Mouse (Mus musculus): ENCODE measurements around the gene Daam2. TPM values are rescaled to one million over a fixed set of nuclear protein-coding genes. Genes with fewer than 3 reads are reported as not detected.

Daam2 gene
- polyA plus RNA-seq, 1 experiment from 2014 or later = 4.7 TPM

DNA sequence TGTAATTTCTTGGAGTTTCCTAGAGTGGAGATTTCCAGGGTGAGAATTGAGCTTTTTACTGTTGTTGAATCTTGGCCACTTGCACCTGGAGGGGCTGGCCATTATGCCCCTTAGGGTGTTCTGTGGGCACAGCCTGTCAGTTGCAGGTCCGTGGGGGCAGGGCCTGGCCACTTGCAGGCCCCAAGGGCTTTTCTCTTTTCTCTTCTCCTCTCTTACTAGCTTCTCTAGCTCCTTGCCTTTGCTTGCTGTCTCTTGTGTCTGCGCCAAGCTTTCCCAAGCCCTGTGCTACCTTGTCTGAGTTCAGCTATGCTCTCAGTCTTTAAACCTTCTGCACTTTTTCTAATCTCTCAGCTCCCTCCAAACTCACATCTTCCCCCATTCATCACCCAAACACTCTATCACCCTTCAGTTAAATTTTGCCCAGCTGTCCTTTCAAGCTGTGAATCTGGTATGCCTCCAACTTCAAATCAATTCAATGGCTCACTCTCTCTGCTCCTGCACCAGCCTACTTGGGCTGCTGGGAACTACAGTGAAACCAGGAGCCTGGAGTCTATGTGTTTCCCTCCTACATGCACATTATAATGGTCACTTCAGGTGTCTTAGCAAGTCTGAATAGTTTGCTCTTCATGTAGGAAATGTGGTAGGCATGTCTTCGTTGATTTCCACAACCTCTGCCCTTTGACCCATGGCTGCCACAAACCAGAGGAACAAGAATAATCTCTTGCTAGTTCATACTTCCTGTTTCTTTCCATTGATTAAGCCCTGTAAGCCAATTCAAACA is 141.7 kb downstream of the Daam2 start:
- no peak overlapping the region for H3K4me3 ChIP-seq (replicated peaks; ENCODE audit: low read depth, low read length)
- ATAC-seq (replicated peaks; ENCODE audit: low FRiP score, low read depth) (no peak), DNase-seq (ENCODE audit: low spot score) (no peak)
- no peak for TF ChIP-seq CTCF (IDR thresholded peaks at IDR 0.05; ENCODE audit: low read depth)
- no peaks in the 10 kb centered on the region for H3K4me1 ChIP-seq (replicated peaks; ENCODE audit: insufficient read depth, low read length)
- no peak overlapping the region for H3K9ac ChIP-seq (ENCODE audit: low read depth, low read length)
- no peaks in the 10 kb centered on the region for H3K9me3 ChIP-seq (replicated peaks; ENCODE audit: low read length)
- no peaks in the 10 kb centered on the region for H3K36me3 ChIP-seq (ENCODE audit: insufficient read depth, low read length)
- H3K27me3 ChIP-seq (ENCODE audit: insufficient read depth, low read length) = no peaks in the 10 kb centered on the region
- no peak overlapping the region for H3K4me2 ChIP-seq (ENCODE audit: low read length)
- WGBS = 63% methylated on average over 3 of the region's 3 CpGs
- H3K27ac ChIP-seq = no peak overlapping the region

DNA sequence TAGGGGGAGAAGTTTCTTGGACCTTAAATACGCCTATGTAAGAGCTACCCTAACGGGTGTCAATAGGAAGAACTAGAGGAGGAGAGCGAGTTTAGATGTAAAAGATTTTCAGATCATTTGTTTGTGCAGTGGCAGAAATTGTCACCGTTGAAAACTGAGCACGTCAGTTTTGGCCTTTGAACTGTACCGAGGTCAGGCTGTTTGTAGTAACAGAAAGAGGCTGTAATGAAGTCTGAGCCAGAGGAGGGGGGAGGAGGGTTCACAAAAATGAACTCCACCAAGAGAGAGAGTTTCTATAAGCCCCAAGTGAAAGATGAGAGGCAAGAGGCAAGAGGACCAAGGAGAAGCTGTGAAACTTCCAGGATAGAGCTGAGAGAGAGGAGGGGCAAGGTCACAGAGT is 144.3 kb downstream of the Daam2 start:
- H3K4me2 ChIP-seq (ENCODE audit: low read length) = no peak overlapping the region
- no peak overlapping the region for H3K4me3 ChIP-seq (replicated peaks; ENCODE audit: low read depth, low read length)
- H3K4me1 ChIP-seq (replicated peaks; ENCODE audit: insufficient read depth, low read length) = no peaks in the 10 kb centered on the region
- TF ChIP-seq CTCF (IDR thresholded peaks at IDR 0.05; ENCODE audit: low read depth) = no peak
- no peak overlapping the region for H3K27ac ChIP-seq
- DNase-seq (ENCODE audit: low spot score) (peak; percentile 14), ATAC-seq (replicated peaks; ENCODE audit: low FRiP score, low read depth) (no peak)
- no peaks in the 10 kb centered on the region for H3K27me3 ChIP-seq (ENCODE audit: insufficient read depth, low read length)
- H3K9ac ChIP-seq (ENCODE audit: low read depth, low read length) = no peak overlapping the region
- H3K9me3 ChIP-seq (replicated peaks; ENCODE audit: low read length) = no peaks in the 10 kb centered on the region
- 46% methylated on average over 6 of the region's 6 CpGs for WGBS
- H3K36me3 ChIP-seq (ENCODE audit: insufficient read depth, low read length) = no peaks in the 10 kb centered on the region

DNA sequence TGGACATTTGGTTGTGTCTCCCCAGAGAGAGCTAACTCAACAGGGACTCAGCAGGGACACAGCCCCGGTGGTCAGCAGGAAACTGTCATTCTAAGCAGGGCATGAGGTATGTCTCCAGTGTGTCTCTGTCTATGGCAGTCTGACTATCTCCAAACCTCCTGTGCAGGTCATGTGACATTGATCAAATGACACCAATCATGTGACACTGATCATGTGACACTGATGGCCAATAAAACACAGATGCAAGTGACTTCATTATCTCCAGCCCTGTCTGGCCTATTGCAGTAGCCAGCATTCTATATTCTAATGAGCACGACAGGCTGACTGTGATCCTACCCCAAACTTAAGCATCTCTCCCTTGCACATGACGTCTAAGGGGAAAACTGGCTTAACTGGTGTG is 147.9 kb downstream of the Daam2 start:
- WGBS = 70% methylated on average over 3 of the region's 3 CpGs
- H3K27me3 ChIP-seq (ENCODE audit: insufficient read depth, low read length) = no peaks in the 10 kb centered on the region
- H3K4me1 ChIP-seq (replicated peaks; ENCODE audit: insufficient read depth, low read length) = no peaks in the 10 kb centered on the region
- no peak for ATAC-seq (replicated peaks; ENCODE audit: low FRiP score, low read depth)
- H3K4me2 ChIP-seq (ENCODE audit: low read length) = no peak overlapping the region
- H3K9me3 ChIP-seq (replicated peaks; ENCODE audit: low read length) = no peaks in the 10 kb centered on the region
- no peak for TF ChIP-seq CTCF (IDR thresholded peaks at IDR 0.05; ENCODE audit: low read depth)
- no peak overlapping the region for H3K27ac ChIP-seq
- no peak for DNase-seq (ENCODE audit: low spot score)
- H3K36me3 ChIP-seq (ENCODE audit: insufficient read depth, low read length) = no peaks in the 10 kb centered on the region
- no peak overlapping the region for H3K4me3 ChIP-seq (replicated peaks; ENCODE audit: low read depth, low read length)
- H3K9ac ChIP-seq (ENCODE audit: low read depth, low read length) = no peak overlapping the region

DNA sequence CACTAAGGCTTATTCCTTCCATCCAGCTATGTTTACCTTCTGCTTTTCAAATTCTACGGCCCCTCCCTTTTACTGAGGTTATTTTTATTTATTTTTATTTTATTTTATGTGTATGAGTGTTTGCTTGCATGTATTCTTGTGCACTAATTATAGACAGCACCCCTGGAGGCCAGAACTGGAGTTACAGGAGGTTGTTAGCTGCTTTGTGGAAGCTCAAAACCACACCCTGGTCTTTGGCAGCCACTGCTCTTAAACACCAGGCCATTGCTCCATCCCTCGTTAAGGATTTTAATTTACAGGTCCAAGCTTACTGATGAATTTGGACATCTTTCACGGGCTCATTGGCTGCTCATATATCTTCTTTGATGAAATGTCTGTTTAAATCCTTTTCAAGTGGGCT is 150.6 kb downstream of the Daam2 start:
- peak; percentile 33 for DNase-seq (ENCODE audit: low spot score)
- Histone ChIP-seq H3K4me2 (ENCODE audit: low read length) (no peak overlapping the region), H3K4me1 (replicated peaks; ENCODE audit: insufficient read depth, low read length) (no peaks in the 10 kb centered on the region), H3K27me3 (ENCODE audit: insufficient read depth, low read length) (no peaks in the 10 kb centered on the region), H3K4me3 (replicated peaks; ENCODE audit: low read depth, low read length) (no peak overlapping the region), H3K27ac (no peak overlapping the region), H3K36me3 (ENCODE audit: insufficient read depth, low read length) (no peaks in the 10 kb centered on the region), H3K9me3 (replicated peaks; ENCODE audit: low read length) (no peaks in the 10 kb centered on the region), H3K9ac (ENCODE audit: low read depth, low read length) (no peak overlapping the region)
- TF ChIP-seq CTCF (IDR thresholded peaks at IDR 0.05; ENCODE audit: low read depth) = peak; percentile 49; the same call in 1 of the 2 replicates
- WGBS = 58% methylated on average over 3 of the region's 3 CpGs
- ATAC-seq (replicated peaks; ENCODE audit: low FRiP score, low read depth) = no peak

DNA sequence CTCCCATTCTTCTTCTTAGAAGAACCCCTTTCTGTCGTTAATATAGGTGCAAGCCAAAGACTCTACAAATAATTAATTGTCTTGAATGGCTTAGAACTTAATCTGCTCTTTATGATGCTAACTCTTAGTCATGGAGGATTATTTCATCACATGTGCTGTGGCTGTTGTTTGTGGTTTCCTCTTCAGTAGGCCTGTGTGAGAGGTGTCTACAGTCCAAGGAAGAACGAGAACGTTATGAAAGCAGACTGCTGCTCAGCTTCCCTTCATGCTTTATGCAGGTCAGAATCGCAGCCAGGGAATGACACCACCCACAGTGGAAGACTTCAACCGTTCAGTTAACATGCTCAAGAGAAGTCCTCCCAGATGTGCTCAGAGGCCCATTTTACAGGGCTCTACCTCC is 151.2 kb downstream of the Daam2 start:
- no peak for TF ChIP-seq CTCF (IDR thresholded peaks at IDR 0.05; ENCODE audit: low read depth)
- Histone ChIP-seq H3K4me3 (replicated peaks; ENCODE audit: low read depth, low read length) (no peak overlapping the region), H3K4me1 (replicated peaks; ENCODE audit: insufficient read depth, low read length) (no peaks in the 10 kb centered on the region), H3K9ac (ENCODE audit: low read depth, low read length) (no peak overlapping the region), H3K36me3 (ENCODE audit: insufficient read depth, low read length) (no peaks in the 10 kb centered on the region), H3K9me3 (replicated peaks; ENCODE audit: low read length) (no peaks in the 10 kb centered on the region), H3K27me3 (ENCODE audit: insufficient read depth, low read length) (no peaks in the 10 kb centered on the region), H3K27ac (no peak overlapping the region), H3K4me2 (ENCODE audit: low read length) (no peak overlapping the region)
- no peak for ATAC-seq (replicated peaks; ENCODE audit: low FRiP score, low read depth)
- no peak for DNase-seq (ENCODE audit: low spot score)
- WGBS = 87% methylated on average over 5 of the region's 5 CpGs

Other genes with a start within 250 kb of the Daam2 start
- gene Mocs1, start 136.0 kb downstream of the Daam2 start, polyA plus RNA-seq (2015; fragmentation: Nextera tagmentation; extraction: Ambion mirVana) = 5.7 and 7.2 TPM in 2 replicates
- gene Kif6, start 50.8 kb upstream of the Daam2 start, polyA plus RNA-seq (2015; fragmentation: Nextera tagmentation; extraction: Ambion mirVana) = 0.73 and 1.3 TPM in 2 replicates